Mouse (Mus musculus) stomach, postnatal 0 days (tissue): ENCODE results near the gene Pold2.

Experiments used
- CTCF ChIP-seq: IDR thresholded peaks from 2 replicates; pipeline ENCODE4 v1.5.1; 2016; ENCODE audit warnings: antibody characterized with exemption, low read depth, mild to moderate bottlenecking, moderate library complexity
- EP300 ChIP-seq: optimal IDR thresholded peaks from 2 replicates; pipeline ENCODE3; 2016; ENCODE audit warnings: antibody characterized with exemption

GRCm38 (mm10) chr11:5858723-5859122, 19.4 kb downstream of the Pold2 start:
- TF ChIP-seq CTCF, result peak; percentile 42
- no peak for TF ChIP-seq EP300
